Mouse (Mus musculus) lung, embryonic 14.5 days (tissue): ENCODE measurements around the gene Vwa7. TPM values are rescaled to one million over a fixed set of nuclear protein-coding genes. Genes with fewer than 3 reads are reported as not detected.
"Not testable (repeated sequence)": the region's sequence is repeated elsewhere in the genome, so short reads cannot be mapped to it uniquely, and the experiment has no call there.

ENCODE experiments used
- ATAC-seq: fragments of 200-750 bp; cut with Nextera tagmentation; 2 replicates; pipeline ENCODE4 v1.8.0; 2017; ENCODE audit warnings: mild to moderate bottlenecking, moderate TSS enrichment, moderate library complexity; ENCODE audit not compliant: insufficient read depth
- DNase-seq: peaks from one replicate; pipeline ENCODE4 v3.0.0-alpha.2; 2015
- H3K27ac ChIP-seq: fragments of 300-500 bp; sonication (generic); 2 replicates; pipeline ENCODE4 v1.5.1; 2014; ENCODE audit warnings: low read depth, mild to moderate bottlenecking, moderate library complexity
- H3K27me3 ChIP-seq: fragments of 300-500 bp; sonication (generic); 2 replicates; pipeline ENCODE4 v1.6.1; 2014; ENCODE audit warnings: low read length, control low read depth; ENCODE audit not compliant: insufficient read depth
- H3K36me3 ChIP-seq: fragments of 300-500 bp; sonication (generic); 2 replicates; pipeline ENCODE4 v1.6.1; 2014; ENCODE audit warnings: control low read depth; ENCODE audit not compliant: insufficient read depth
- H3K4me1 ChIP-seq: fragments of 300-500 bp; sonication (generic); 2 replicates; pipeline ENCODE4 v1.6.1; 2014; ENCODE audit warnings: antibody characterized with exemption, control low read depth; ENCODE audit not compliant: insufficient read depth
- H3K4me2 ChIP-seq: fragments of 300-500 bp; sonication (generic); 2 replicates; pipeline ENCODE4 v1.6.1; 2014; ENCODE audit warnings: mild to moderate bottlenecking
- H3K4me3 ChIP-seq: fragments of 300-500 bp; sonication (generic); 2 replicates; pipeline ENCODE4 v1.5.1; 2014; ENCODE audit warnings: low read depth, low read length
- H3K9ac ChIP-seq: fragments of 300-500 bp; sonication (generic); 2 replicates; pipeline ENCODE4 v1.6.1; 2014
- H3K9me3 ChIP-seq: fragments of 300-500 bp; sonication (generic); 2 replicates; pipeline ENCODE4 v1.6.1; 2016; ENCODE audit warnings: low read depth, low read length, control low read depth
- CTCF ChIP-seq: IDR thresholded peaks from 2 replicates; pipeline ENCODE4 v1.5.1; 2016; ENCODE audit warnings: antibody characterized with exemption, low read depth
- WGBS: fragments of 180-500 bp; shearing (Covaris S2); extraction: QIAGEN DNeasy Blood & Tissue Kit; methylation state at CpG from one replicate; pipeline ENCODE4 v1.1.7; 2014; 5-methylcytosine and 5-hydroxymethylcytosine counted together
- polyA plus RNA-seq: library from polyadenylated mRNA; unstranded; fragments of >200 nt; fragmentation: Nextera tagmentation; extraction: Ambion mirVana; gene quantifications from 2 replicates; pipeline ENCODE4 v1.2.1, GENCODE M21; 2014

Gene Vwa7
- polyA plus RNA-seq, 1 experiment from 2014 or later = 0.47 TPM

GRCm38 (mm10) chr17:34978239-34978638 lies 38.1 kb upstream of the Vwa7 start:
- Histone ChIP-seq H3K27me3 (no peaks in the 10 kb centered on the region), H3K27ac (no peak overlapping the region), H3K9ac (no peak overlapping the region), H3K4me1 (no peaks in the 10 kb centered on the region), H3K4me3 (no peak overlapping the region), H3K4me2 (no peak overlapping the region), H3K36me3 (no peaks in the 10 kb centered on the region; the same call in 1 of the 2 replicates), H3K9me3 (no peaks in the 10 kb centered on the region)
- WGBS = 84% methylated on average over 27 of the region's 27 CpGs
- TF ChIP-seq CTCF = no peak
- no peak for ATAC-seq
- no peak for DNase-seq

GRCm38 (mm10) chr17:34979631-34980030 lies 36.7 kb upstream of the Vwa7 start:
- Histone ChIP-seq H3K9me3 (no peaks in the 10 kb centered on the region), H3K4me3 (no peak overlapping the region), H3K9ac (no peak overlapping the region), H3K27ac (no peak overlapping the region), H3K27me3 (no peaks in the 10 kb centered on the region), H3K4me2 (no peak overlapping the region), H3K4me1 (no peaks in the 10 kb centered on the region), H3K36me3 (peaks cover 2% of the 10 kb centered on the region)
- DNase-seq = no peak
- WGBS = 84% methylated on average over 4 of the region's 4 CpGs
- no peak for ATAC-seq
- TF ChIP-seq CTCF = no peak

- Histone ChIP-seq H3K9ac (peak overlapping the region; percentile 94), H3K36me3 (peaks cover 12% of the 10 kb centered on the region), H3K9me3 (no peaks in the 10 kb centered on the region), H3K27ac (no peak overlapping the region; the same call in 1 of the 2 replicates), H3K27me3 (no peaks in the 10 kb centered on the region), H3K4me3 (peak overlapping the region; percentile 96), H3K4me1 (no peaks in the 10 kb centered on the region), H3K4me2 (peak overlapping the region; percentile 91)
- TF ChIP-seq CTCF = peak; percentile 60
- DNase-seq (peak; percentile 85), ATAC-seq (no peak)
- WGBS = 5% methylated on average over 2 of the region's 2 CpGs
These were observed 35.7 kb upstream of the Vwa7 start for GRCm38 (mm10) chr17:34980655-34981054.

GRCm38 (mm10) chr17:34981690-34982180 lies 34.6 kb upstream of the Vwa7 start, which contains the start of gene Lsm2:
Gene Lsm2, plus strand, starts transcription at chr17:34981862.
- peak within 1 kb of the TSS; percentile 94 for H3K9ac ChIP-seq
- peak; percentile 94 for ATAC-seq

GRCm38 (mm10) chr17:34982328-34982727 lies 34.1 kb upstream of the Vwa7 start:
- Histone ChIP-seq H3K4me2 (peak overlapping the region; percentile 91), H3K27ac (peak overlapping the region; percentile 99), H3K27me3 (no peaks in the 10 kb centered on the region), H3K4me1 (no peaks in the 10 kb centered on the region), H3K9me3 (no peaks in the 10 kb centered on the region), H3K9ac (peak overlapping the region; percentile 94), H3K36me3 (peaks cover 25% of the 10 kb centered on the region), H3K4me3 (peak overlapping the region; percentile 96)
- DNase-seq = peak; percentile 36
- under 1% methylated on average over 15 of the region's 15 CpGs for WGBS
- TF ChIP-seq CTCF = no peak
- no peak; the same call in 1 of the 2 replicates for ATAC-seq

More at GRCm38 (mm10) chr17:34981690-34982180, 34.6 kb upstream of the Vwa7 start, which contains the start of gene Lsm2:
- Histone ChIP-seq H3K27me3 (no peaks in the 10 kb centered on the region), H3K9me3 (no peaks in the 10 kb centered on the region), H3K4me3 (peak within 1 kb of the TSS; percentile 96), H3K27ac (peak within 1 kb of the TSS; percentile 99), H3K4me2 (peak within 1 kb of the TSS; percentile 91), H3K36me3 (peaks cover 23% of the 10 kb centered on the region), H3K4me1 (no peaks in the 10 kb centered on the region)
- WGBS = 1% methylated on average over 58 of the region's 58 CpGs
- no peak for TF ChIP-seq CTCF
- DNase-seq = peak; percentile 96

GRCm38 (mm10) chr17:34984218-34984617 lies 32.2 kb upstream of the Vwa7 start:
- Histone ChIP-seq H3K27me3 (no peaks in the 10 kb centered on the region), H3K9ac (no peak overlapping the region), H3K4me3 (no peak overlapping the region), H3K4me2 (no peak overlapping the region), H3K4me1 (no peaks in the 10 kb centered on the region), H3K27ac (no peak overlapping the region), H3K36me3 (peaks cover 33% of the 10 kb centered on the region), H3K9me3 (no peaks in the 10 kb centered on the region)
- ATAC-seq (no peak), DNase-seq (peak; percentile 67)
- WGBS = 75% methylated on average over 2 of the region's 2 CpGs
- peak; percentile 71 for TF ChIP-seq CTCF

- H3K4me1 ChIP-seq = peaks cover 13% of the 10 kb centered on the region; the same call in 1 of the 2 replicates
- no peak for DNase-seq
These were observed 21.6 kb upstream of the Vwa7 start for GRCm38 (mm10) chr17:34994751-34995150.

GRCm38 (mm10) chr17:34995192-34995591 lies 21.2 kb upstream of the Vwa7 start:
- H3K4me3 ChIP-seq = not testable (repeated sequence)

More at GRCm38 (mm10) chr17:34994751-34995150, 21.6 kb upstream of the Vwa7 start:
- Histone ChIP-seq H3K36me3 (peaks cover 43% of the 10 kb centered on the region), H3K27ac (no peak overlapping the region), H3K9ac (no peak overlapping the region), H3K4me2 (no peak overlapping the region), H3K4me3 (no peak overlapping the region), H3K9me3 (no peaks in the 10 kb centered on the region), H3K27me3 (no peaks in the 10 kb centered on the region)
- ATAC-seq = no peak
- no peak for TF ChIP-seq CTCF

GRCm38 (mm10) chr17:34995927-34996326 lies 20.5 kb upstream of the Vwa7 start:
- not testable (repeated sequence) for H3K9ac ChIP-seq, H3K27ac ChIP-seq, H3K4me3 ChIP-seq, H3K4me2 ChIP-seq, H3K27me3 ChIP-seq, DNase-seq, ATAC-seq, H3K9me3 ChIP-seq
- Histone ChIP-seq H3K36me3 (peaks cover 34% of the 10 kb centered on the region), H3K4me1 (peaks cover 13% of the 10 kb centered on the region; the same call in 1 of the 2 replicates)
- 94% methylated on average over 4 of the region's 4 CpGs for WGBS

More at GRCm38 (mm10) chr17:34995192-34995591, 21.2 kb upstream of the Vwa7 start:
- H3K27me3 ChIP-seq, H3K4me2 ChIP-seq, DNase-seq, H3K9me3 ChIP-seq, H3K27ac ChIP-seq, H3K9ac ChIP-seq, ATAC-seq: not testable (repeated sequence)
- Histone ChIP-seq H3K36me3 (peaks cover 41% of the 10 kb centered on the region), H3K4me1 (peaks cover 13% of the 10 kb centered on the region; the same call in 1 of the 2 replicates)
- 89% methylated on average over 4 of the region's 4 CpGs for WGBS
